Mouse (Mus musculus) A20 (cell line): ENCODE measurements around the gene Zfhx3.

Source experiments
- DNase-seq: peaks from one replicate; pipeline ENCODE4 v3.0.0-alpha.2; 2011; ENCODE audit warnings: low read depth, low spot score

Gene Zfhx3

DNA sequence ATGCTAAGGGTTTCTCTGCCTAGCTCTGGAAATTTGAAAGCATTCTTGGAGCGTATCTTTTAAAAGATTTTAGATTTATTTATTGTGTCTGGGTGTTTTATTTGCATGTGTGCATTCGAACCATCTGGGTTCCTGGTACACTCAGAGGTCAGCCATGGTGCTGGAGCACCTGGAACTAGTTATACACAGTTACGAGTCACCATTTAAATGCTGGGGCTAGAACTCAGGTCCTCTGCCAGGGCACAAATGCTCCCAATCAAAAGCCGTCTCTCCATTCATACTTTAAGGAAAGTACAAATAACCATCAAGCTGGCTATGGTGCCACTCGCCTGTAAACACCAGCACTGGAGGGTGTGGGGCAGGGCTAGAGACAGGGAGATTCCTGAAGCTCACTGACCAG, 1047.4 kb downstream of the Zfhx3 start:
- DNase-seq: no peak

DNA sequence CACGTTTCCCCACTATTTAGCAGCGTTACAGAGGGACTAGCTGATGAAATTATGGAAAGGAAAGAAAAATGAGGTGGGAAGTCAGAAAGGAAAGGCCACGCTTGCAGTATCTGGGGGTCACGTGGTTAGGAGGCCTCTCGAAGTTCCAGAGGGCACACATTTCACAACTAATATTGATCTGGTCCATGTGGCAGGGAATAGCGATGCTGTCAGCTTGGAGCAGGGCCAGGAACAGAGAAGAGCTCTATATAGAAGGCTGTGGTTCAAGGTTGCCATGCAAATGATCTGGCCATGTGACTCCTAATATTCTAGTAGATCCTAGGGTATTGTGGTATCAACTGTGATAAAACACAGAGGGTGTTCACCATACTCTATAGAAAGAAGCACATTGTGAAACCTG, 1048.1 kb downstream of the Zfhx3 start:
- DNase-seq: no peak

DNA sequence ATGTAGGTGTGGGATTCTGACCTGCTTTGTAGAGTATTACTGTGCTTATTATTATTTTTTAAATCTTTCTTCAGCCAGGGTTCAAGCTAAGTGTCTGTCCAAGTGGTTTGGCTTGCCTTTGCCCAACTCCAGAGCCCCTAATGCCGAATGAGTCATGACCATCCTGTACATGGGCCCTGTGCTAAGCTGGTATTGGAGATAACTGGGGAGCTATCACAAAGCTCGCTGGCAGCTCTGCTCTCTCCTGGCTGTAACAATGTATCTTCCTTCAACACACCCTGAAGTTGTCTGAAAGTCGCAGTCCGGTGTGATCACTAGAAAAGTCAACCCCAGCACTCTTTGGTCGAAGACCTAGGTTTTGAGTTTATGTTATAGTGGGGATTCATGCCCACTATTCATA, 1049.0 kb downstream of the Zfhx3 start:
- DNase-seq: no peak

DNA sequence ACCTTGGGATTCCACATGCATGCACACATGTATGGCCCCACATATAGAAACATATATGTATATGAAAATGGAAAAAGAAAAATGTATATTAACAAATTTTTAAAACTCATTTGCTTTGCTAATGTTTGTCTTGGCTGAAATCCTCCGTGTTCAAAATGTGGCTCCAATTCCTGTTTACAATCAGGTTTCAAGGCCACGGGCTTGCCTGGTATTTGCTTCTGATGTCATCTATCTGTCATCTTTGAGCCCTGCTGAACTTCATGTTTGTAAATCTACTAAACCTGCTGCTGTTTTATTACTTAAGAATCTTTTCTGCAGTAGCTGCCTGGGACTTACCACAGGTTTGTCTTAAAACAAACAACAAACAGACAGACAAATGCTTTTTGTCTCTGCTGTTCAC, 1051.3 kb downstream of the Zfhx3 start:
- DNase-seq: no peak

DNA sequence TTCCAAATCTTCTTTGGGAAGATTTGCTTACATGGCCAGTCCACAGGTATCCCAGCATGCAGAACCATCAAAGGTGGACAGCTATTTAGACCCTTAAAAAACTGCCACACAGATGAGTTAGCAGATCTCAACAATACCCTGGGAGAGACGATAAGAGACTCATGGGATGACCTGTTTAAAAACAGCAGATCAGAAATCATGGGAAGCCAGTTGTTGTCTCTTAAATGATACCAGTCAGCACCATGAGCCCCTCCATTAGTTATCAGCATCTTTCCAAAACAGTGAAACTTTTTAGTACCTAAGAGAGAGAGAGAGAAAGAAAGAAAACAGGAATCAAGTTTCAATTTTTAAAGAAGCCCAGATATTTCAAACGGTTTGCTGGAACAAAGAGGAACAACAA, 1051.7 kb downstream of the Zfhx3 start:
- no peak for DNase-seq

DNA sequence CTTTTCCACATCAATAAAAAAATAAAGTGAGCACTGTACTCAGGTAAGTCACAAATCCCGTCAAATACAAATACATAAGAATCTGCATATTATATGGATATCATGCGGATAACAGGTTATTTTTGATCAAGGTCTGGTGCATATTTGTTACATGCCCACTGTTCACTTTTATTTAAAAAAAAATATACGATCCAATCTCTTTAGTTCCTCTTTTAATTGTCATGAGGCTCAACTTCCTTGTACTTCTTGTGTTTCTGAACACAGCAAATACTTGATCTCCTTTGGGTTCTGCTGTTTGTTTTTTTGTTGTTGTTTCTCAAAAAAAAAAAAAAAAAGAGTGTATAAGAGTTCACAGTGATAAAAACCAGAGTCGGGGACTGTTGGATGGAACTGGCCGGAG, 1052.4 kb downstream of the Zfhx3 start:
- DNase-seq: no peak

DNA sequence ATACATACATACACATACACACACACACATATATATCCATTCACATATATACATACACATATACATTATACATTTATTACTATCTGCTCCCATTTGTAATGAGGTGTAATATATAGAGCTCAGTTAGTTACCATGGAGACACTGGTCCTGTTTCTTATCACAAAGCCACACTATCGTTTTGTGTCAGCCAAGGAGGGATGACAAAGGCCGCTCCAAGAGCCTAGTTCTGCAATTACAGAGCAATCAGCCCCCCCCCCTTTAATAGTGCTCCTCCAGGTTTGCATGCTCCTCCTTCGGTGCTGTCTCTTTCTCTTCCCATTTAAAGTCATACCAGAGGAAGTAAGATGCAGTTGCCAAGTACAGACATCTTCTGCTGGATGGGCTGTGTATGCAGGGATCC, 1054.9 kb downstream of the Zfhx3 start:
- DNase-seq: no peak

DNA sequence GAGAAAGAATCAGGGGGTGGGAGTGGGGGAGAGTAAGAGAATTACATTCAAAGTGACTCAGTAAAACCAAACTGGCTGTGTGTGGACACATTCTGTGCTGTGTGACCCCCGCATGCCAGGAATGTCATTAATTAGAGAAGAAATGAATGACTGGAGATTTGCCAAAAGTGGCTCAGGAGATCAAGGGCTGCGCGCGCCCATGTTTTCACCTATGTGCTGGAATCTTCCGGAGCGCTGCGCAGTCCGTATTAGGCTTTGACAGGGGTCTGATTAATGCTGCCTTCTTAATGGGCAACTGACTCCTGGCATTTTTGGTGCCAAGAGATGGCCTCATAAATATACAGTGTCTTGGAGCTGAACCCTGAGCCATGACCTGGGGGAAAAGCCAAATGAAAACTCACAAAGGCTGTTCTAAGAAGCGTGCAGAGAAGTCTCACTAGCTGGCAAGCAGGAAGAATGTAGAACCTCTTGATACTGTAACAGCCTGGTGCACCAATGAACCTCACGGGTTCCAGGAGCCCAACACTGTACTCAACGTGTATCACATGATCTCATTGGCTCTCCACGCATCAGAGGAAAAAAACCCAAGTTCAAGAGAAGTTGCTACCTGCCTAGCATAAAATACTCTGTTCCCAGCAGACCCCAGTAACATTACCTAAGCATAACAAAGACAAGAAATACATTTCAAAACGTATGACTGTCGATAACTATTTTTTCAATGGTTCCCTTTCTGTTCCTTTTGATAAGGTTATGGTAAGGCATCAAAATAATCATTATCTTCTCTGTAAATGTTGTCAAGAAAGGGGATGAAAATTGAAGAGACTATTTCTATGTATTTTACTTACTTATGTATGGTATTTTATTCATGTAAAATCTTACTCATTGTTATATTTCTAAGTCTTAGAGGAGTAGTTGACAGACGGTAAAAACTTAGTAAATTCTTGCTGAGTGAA, 1057.1 kb downstream of the Zfhx3 start:
- DNase-seq: no peak

DNA sequence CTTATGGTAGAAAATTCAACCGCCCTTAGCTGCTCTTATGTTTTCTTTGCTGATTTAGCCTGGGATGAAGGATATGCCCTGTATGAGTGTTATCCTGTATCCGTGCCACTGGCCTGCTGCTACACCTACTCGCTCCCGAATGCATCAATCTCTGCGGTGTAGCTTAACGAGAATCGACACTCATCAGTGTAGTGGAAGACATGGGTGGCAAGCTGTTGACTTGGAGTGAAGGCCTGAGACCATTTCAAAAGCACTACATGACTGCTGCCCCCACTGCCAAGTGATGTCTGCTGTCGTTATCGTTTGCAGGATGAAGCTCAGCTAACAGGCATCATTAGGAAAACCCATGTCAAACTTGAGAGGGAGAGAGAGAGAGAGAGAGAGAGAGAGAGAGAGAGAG, 1058.6 kb downstream of the Zfhx3 start:
- DNase-seq: no peak

DNA sequence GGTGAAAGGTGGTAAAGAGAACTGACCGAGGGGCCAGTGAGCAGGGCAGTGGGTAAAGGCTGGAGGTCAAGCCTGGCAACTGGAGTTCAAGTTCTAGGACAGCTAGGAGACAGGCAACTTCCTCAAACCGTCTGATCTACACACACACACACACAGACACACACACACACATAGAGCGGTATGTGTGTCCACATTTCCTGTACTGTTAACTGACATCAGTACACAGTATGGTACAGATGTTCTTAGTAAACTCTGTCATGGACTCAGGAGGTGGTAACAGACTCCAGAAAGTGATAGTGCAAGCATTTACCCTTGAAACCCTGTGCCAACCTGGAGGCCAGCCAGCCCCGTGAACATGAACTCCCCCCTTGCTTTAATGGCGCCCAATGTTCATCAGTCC, 1059.5 kb downstream of the Zfhx3 start:
- no peak for DNase-seq

DNA sequence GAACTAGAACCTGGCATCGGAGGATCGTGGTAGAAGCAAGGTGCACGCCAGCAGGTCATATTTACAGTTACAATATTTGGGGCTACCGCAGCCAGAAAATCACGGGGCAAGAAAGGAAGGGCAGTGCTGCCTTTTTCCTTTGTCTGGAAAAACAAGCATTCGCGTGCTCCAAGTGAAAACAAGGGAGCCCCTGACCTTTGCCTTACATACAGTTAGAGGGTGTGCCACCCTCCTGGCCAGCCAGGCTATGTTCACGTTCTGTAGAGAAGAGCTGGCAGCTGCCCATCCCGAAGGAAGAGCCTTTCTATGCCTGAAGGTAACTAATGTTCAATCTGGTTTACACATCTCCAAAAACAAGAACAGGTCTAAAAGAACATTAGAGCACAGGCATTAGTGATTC, 1064.5 kb downstream of the Zfhx3 start:
- DNase-seq: no peak
